28 mouse cellular contexts compared by ENCODE assay signal in genomic region chr6:138801835-138802234, GRCm38 (mm10).
DNase-seq lines count a peak whose midpoint lies in the region; ATAC-seq lines count a peak whose summit lies in the region.
"Had no signal": no experiment of that assay in that cellular context is flagged by ENCODE, and none has a peak within 500 bp of the region (broad histone marks: within the 10 kb centered on the region; RNA-seq: fewer than 3 reads in every experiment).

No protein-coding gene starts in this region.

- no peaks in the 10 kb centered on the region for H3K9me3 ChIP-seq in forebrain, embryonic 15.5 days
- no peaks in the 10 kb centered on the region for H3K9me3 ChIP-seq in forebrain, embryonic 14.5 days (replicated peaks; ENCODE audit: control insufficient read depth, low read length)
- H3K9me3 ChIP-seq: embryonic facial prominence, embryonic 10.5 days; embryonic facial prominence, embryonic 13.5 days; heart, embryonic 12.5 days; heart, embryonic 15.5 days had no signal

- ATAC-seq in forebrain, embryonic 15.5 days (replicated peaks), result no peak
- ATAC-seq in forebrain, embryonic 14.5 days, result no peak
- ATAC-seq in frontal cortex, adult (ENCODE audit: low TSS enrichment), result peak; percentile 66
- ATAC-seq: activated CD4-positive, CD25-positive, alpha-beta regulatory T cell, adult 4 months; hindbrain, postnatal 0 days; inflammation-experienced regulatory T-cells, adult 6 months; intestine, embryonic 16.5 days had no signal

- no peaks in the 10 kb centered on the region for H3K27me3 ChIP-seq in forebrain, embryonic 15.5 days
- no peaks in the 10 kb centered on the region for H3K27me3 ChIP-seq in forebrain, embryonic 14.5 days (replicated peaks; ENCODE audit: control insufficient read depth, insufficient read depth, low read length)
- H3K27me3 ChIP-seq: embryonic facial prominence, embryonic 13.5 days; heart, embryonic 12.5 days; heart, embryonic 15.5 days had no signal

- H3K4me1 ChIP-seq in forebrain, embryonic 15.5 days, result peaks cover 14% of the 10 kb centered on the region; the same call in 1 of the 2 replicates
- no peaks in the 10 kb centered on the region for H3K4me1 ChIP-seq in forebrain, embryonic 14.5 days (ENCODE audit: control insufficient read depth, insufficient read depth, low read length)
- H3K4me1 ChIP-seq: embryonic facial prominence, embryonic 10.5 days; embryonic facial prominence, embryonic 13.5 days had no signal

- H3K27ac ChIP-seq in forebrain, embryonic 15.5 days (replicated peaks), result peak overlapping the region; percentile 76
- H3K27ac ChIP-seq in forebrain, embryonic 14.5 days (ENCODE audit: low read depth, low read length), result no peak overlapping the region; the same call in 1 of the 2 replicates
- H3K27ac ChIP-seq: embryonic facial prominence, embryonic 10.5 days; embryonic facial prominence, embryonic 13.5 days; gastrocnemius, adult 2 months; hindbrain, embryonic 14.5 days; hindbrain, postnatal 0 days had no signal

- DNase-seq in forebrain, embryonic 14.5 days (ENCODE audit: low spot score), result no peak
- no peak for DNase-seq in frontal cortex, postnatal 14 days (ENCODE audit: low spot score in 2 of 2)
- peak; percentile 12 for DNase-seq in brain, adult 2 months (ENCODE audit: low read depth, low spot score)
- DNase-seq in layer of hippocampus, postnatal 25 days (ENCODE audit: extremely low spot score in 1 of 2, low spot score in 1 of 2), result no peak
- DNase-seq: adrenal gland, postnatal 10 days; adrenal gland, postnatal 36 days; cerebellum, adult 11-12 months; cerebellum, adult 8-10 months; cerebellum, postnatal 36 days; embryo, embryonic 11 days; gastrocnemius, adult 2 months; gastrocnemius, postnatal 14 days; heart, adult 11 months; heart, postnatal 14 days; heart, postnatal 4 days; kidney, adult 18-20 months had no signal

- H3K4me2 ChIP-seq in forebrain, embryonic 15.5 days (replicated peaks), result no peak overlapping the region
- H3K4me2 ChIP-seq in forebrain, embryonic 14.5 days (ENCODE audit: low read length), result no peak overlapping the region
- H3K4me2 ChIP-seq: embryonic facial prominence, embryonic 13.5 days; heart, embryonic 12.5 days; heart, embryonic 15.5 days; hindbrain, embryonic 14.5 days had no signal

- H3K9ac ChIP-seq in forebrain, embryonic 15.5 days (replicated peaks), result no peak overlapping the region
- no peak overlapping the region for H3K9ac ChIP-seq in forebrain, embryonic 14.5 days (ENCODE audit: low read length)
- H3K9ac ChIP-seq: embryonic facial prominence, embryonic 13.5 days; heart, embryonic 12.5 days; heart, embryonic 15.5 days; hindbrain, embryonic 14.5 days had no signal

- no peak overlapping the region for H3K4me3 ChIP-seq in forebrain, embryonic 15.5 days
- no peak overlapping the region for H3K4me3 ChIP-seq in forebrain, embryonic 14.5 days (ENCODE audit: low read depth, low read length)
- H3K4me3 ChIP-seq: embryonic facial prominence, embryonic 10.5 days; embryonic facial prominence, embryonic 13.5 days; erythroblast, embryonic 14.5 days; gastrocnemius, adult 2 months; heart, embryonic 12.5 days; heart, embryonic 15.5 days had no signal

- no peaks in the 10 kb centered on the region for H3K36me3 ChIP-seq in forebrain, embryonic 15.5 days
- H3K36me3 ChIP-seq in forebrain, embryonic 14.5 days (ENCODE audit: control insufficient read depth, insufficient read depth, low read length), result no peaks in the 10 kb centered on the region
- H3K36me3 ChIP-seq: embryonic facial prominence, embryonic 10.5 days; embryonic facial prominence, embryonic 13.5 days; heart, embryonic 12.5 days; heart, embryonic 15.5 days had no signal

- WGBS in forebrain, embryonic 15.5 days, result 64% methylated on average over 4 of the region's 4 CpGs
- 76% methylated on average over 4 of the region's 4 CpGs for WGBS in forebrain, embryonic 14.5 days
